Mouse (Mus musculus): ENCODE measurements around the gene Olfr517.

Olfr517 gene

GRCm38 (mm10) chr7:108872279-108872678 is at the start of gene Olfr517:
Gene Olfr517, minus strand, starts transcription at chr7:108872379.
- no peak for DNase-seq

- no peak for DNase-seq
Measured at GRCm38 (mm10) chr7:108903969-108904368, 31.8 kb upstream of the Olfr517 start.

GRCm38 (mm10) chr7:108894320-108894719 is 22.1 kb upstream of the Olfr517 start, which contains the start of gene Olfr519:
Gene Olfr519, minus strand, starts transcription at chr7:108894420.
- DNase-seq, result no peak

GRCm38 (mm10) chr7:108884906-108885305 is 12.7 kb upstream of the Olfr517 start, which contains the start of gene Olfr518:
Gene Olfr518, minus strand, starts transcription at chr7:108885006.
- no peak for DNase-seq

DNA sequence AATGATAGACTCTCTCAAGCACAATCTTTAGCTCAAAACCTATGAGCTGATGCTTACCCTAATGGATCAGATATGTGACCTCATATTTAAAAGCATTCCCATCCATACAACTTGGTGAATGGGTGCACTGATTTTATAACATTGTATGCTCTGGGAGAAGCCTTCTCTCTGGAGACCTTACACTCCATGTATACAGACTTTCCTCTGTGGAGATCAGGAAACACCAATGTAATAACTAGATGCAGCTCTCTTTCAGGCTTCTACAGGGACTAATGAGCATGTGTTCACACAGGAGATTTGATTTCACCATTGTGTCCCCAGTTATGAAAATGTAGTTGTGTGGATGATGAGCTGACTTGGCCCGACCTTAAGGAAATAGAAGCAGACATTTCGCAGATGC is 21.8 kb downstream of the Olfr517 start, which contains the start of gene Olfr516:
TSS of gene Olfr516 (minus strand) at position 101 of the 400 bp plus-strand sequence.
- DNase-seq, result no peak

GRCm38 (mm10) chr7:108825897-108826296 is 46.3 kb downstream of the Olfr517 start, which contains the start of gene Olfr514:
Gene Olfr514, minus strand, starts transcription at chr7:108825997.
- no peak for DNase-seq

All from kidney, postnatal 14 days (tissue).